In genomic region chr19:4121097-4121805, GRCm38 (mm10) we compare ENCODE assay signal across 8 mouse cellular contexts. TPM values are rescaled to one million over a fixed set of nuclear protein-coding genes. Genes with fewer than 3 reads are reported as not detected.
A peak's percentile ranks its signal among the peaks of the same experiment; 100 is the strongest.
DNase-seq lines count a peak whose midpoint lies in the region; ATAC-seq and TF ChIP-seq lines count a peak whose summit lies in the region.

No protein-coding gene starts in this region.

- peaks cover 54% of the 10 kb centered on the region for H3K4me1 ChIP-seq in E14TG2a.4 (replicated peaks; ENCODE audit: low read depth, low read length)
- H3K4me1 ChIP-seq in forebrain, embryonic 12.5 days, result peaks cover 14% of the 10 kb centered on the region
- H3K4me1 ChIP-seq in heart, postnatal 0 days (ENCODE audit: control insufficient read depth, insufficient read depth), result peaks cover 9% of the 10 kb centered on the region; the same call in 1 of the 2 replicates
- peaks cover 45% of the 10 kb centered on the region for H3K4me1 ChIP-seq in liver, embryonic 16.5 days (ENCODE audit: control insufficient read depth, low read depth, low read length)
- peaks cover 18% of the 10 kb centered on the region for H3K4me1 ChIP-seq in neural tube, embryonic 13.5 days (replicated peaks)
- peaks cover 6% of the 10 kb centered on the region for H3K4me1 ChIP-seq in testis, adult 2 months (ENCODE audit: control insufficient read depth, insufficient read depth, low read length)

- no peaks in the 10 kb centered on the region for H3K9me3 ChIP-seq in E14TG2a.4 (ENCODE audit: low read length)
- H3K9me3 ChIP-seq in forebrain, embryonic 12.5 days, result no peaks in the 10 kb centered on the region
- no peaks in the 10 kb centered on the region for H3K9me3 ChIP-seq in heart, postnatal 0 days (replicated peaks; ENCODE audit: control insufficient read depth, low read length)
- H3K9me3 ChIP-seq in liver, embryonic 16.5 days (replicated peaks; ENCODE audit: control insufficient read depth, low read length), result no peaks in the 10 kb centered on the region
- H3K9me3 ChIP-seq in neural tube, embryonic 13.5 days, result no peaks in the 10 kb centered on the region

- no peak for TF ChIP-seq EP300 in heart, postnatal 0 days (IDR thresholded peaks at IDR 0.05; ENCODE audit: low read depth)

- peak overlapping the region; percentile 55 for H3K4me2 ChIP-seq in forebrain, embryonic 12.5 days
- H3K4me2 ChIP-seq in heart, postnatal 0 days (ENCODE audit: low read depth, low read length), result peak overlapping the region; percentile 57
- H3K4me2 ChIP-seq in liver, embryonic 16.5 days (ENCODE audit: low read depth, low read length), result peak overlapping the region; percentile 77
- H3K4me2 ChIP-seq in neural tube, embryonic 13.5 days, result peak overlapping the region; percentile 53

- peak; percentile 62; the same call in 1 of the 2 replicates for TF ChIP-seq POLR2A in testis, adult 2 months (IDR thresholded peaks at IDR 0.05; ENCODE audit: control insufficient read depth, low read depth, low read length)

- H3K27ac ChIP-seq in forebrain, embryonic 12.5 days, result peak overlapping the region; percentile 82
- H3K27ac ChIP-seq in heart, postnatal 0 days (ENCODE audit: low read depth), result peak overlapping the region; percentile 63
- H3K27ac ChIP-seq in liver, embryonic 16.5 days (ENCODE audit: low read length), result peak overlapping the region; percentile 83
- peak overlapping the region; percentile 91 for H3K27ac ChIP-seq in neural tube, embryonic 13.5 days (replicated peaks)
- H3K27ac ChIP-seq in testis, adult 2 months (ENCODE audit: control insufficient read depth, insufficient read depth, low read depth, low read length), result peak overlapping the region; percentile 96

- ATAC-seq in forebrain, embryonic 12.5 days (ENCODE audit: low FRiP score), result peak; percentile 83
- ATAC-seq in heart, postnatal 0 days (ENCODE audit: insufficient read depth, low read depth), result peak; percentile 73
- ATAC-seq in liver, embryonic 16.5 days (ENCODE audit: low read depth), result peak; percentile 64
- peak; percentile 86 for ATAC-seq in neural tube, embryonic 13.5 days (ENCODE audit: low read depth)

- peak overlapping the region; percentile 78 for H3K4me3 ChIP-seq in E14TG2a.4 (replicated peaks; ENCODE audit: low read length)
- H3K4me3 ChIP-seq in forebrain, embryonic 12.5 days (replicated peaks), result peak overlapping the region; percentile 46
- peak overlapping the region; percentile 38 for H3K4me3 ChIP-seq in heart, postnatal 0 days (ENCODE audit: low read depth, low read length)
- H3K4me3 ChIP-seq in liver, embryonic 16.5 days (ENCODE audit: low read depth, low read length), result peak overlapping the region; percentile 63
- peak overlapping the region; percentile 52 for H3K4me3 ChIP-seq in neural tube, embryonic 13.5 days
- H3K4me3 ChIP-seq in testis, adult 2 months (ENCODE audit: control insufficient read depth, low read depth, low read length), result peak overlapping the region; percentile 96

- 3% methylated on average over 38 of the region's 38 CpGs for WGBS in forebrain, embryonic 12.5 days
- 3% methylated on average over 38 of the region's 38 CpGs for WGBS in heart, postnatal 0 days
- 2% methylated on average over 38 of the region's 38 CpGs for WGBS in liver, embryonic 16.5 days (ENCODE audit: insufficient replicate concordance)
- 3% methylated on average over 38 of the region's 38 CpGs for WGBS in neural tube, embryonic 13.5 days

- H3K9ac ChIP-seq in forebrain, embryonic 12.5 days, result peak overlapping the region; percentile 50; the same call in 1 of the 2 replicates
- H3K9ac ChIP-seq in heart, postnatal 0 days (replicated peaks; ENCODE audit: low read depth, low read length), result no peak overlapping the region; the same call in 1 of the 2 replicates
- peak overlapping the region; percentile 64 for H3K9ac ChIP-seq in liver, embryonic 16.5 days (ENCODE audit: low read depth, low read length)
- H3K9ac ChIP-seq in neural tube, embryonic 13.5 days, result peak overlapping the region; percentile 71

- no peaks in the 10 kb centered on the region for H3K27me3 ChIP-seq in E14TG2a.4 (ENCODE audit: insufficient read depth, low read length)
- H3K27me3 ChIP-seq in forebrain, embryonic 12.5 days, result 0 out of 2 replicates have a peak, but pooled peaks cover 7% of the 10 kb centered on the region
- no peaks in the 10 kb centered on the region for H3K27me3 ChIP-seq in heart, postnatal 0 days (ENCODE audit: control insufficient read depth, insufficient read depth, low read length)
- no peaks in the 10 kb centered on the region for H3K27me3 ChIP-seq in liver, embryonic 16.5 days (ENCODE audit: control insufficient read depth, insufficient read depth, low read depth, low read length)
- H3K27me3 ChIP-seq in neural tube, embryonic 13.5 days, result no peaks in the 10 kb centered on the region
- no peaks in the 10 kb centered on the region for H3K27me3 ChIP-seq in testis, adult 2 months (ENCODE audit: control insufficient read depth, insufficient read depth, low read length)

- DNase-seq in c-Kit-positive CD71-positive TER-119-positive erythroid progenitor cells, embryonic 14.5 days (ENCODE audit: low spot score), result peak; percentile 98
- peak; percentile 99 for DNase-seq in heart, postnatal 0 days (ENCODE audit: low spot score)
- peak; percentile 99 for DNase-seq in kidney, postnatal 4 days

- TF ChIP-seq CTCF in E14TG2a.4 (conservative IDR thresholded peaks at IDR 0.05; ENCODE audit: low read length), result no peak
- no peak for TF ChIP-seq CTCF in heart, postnatal 0 days (IDR thresholded peaks at IDR 0.05; ENCODE audit: low read depth)
- TF ChIP-seq CTCF in testis, adult 2 months (IDR thresholded peaks at IDR 0.05; ENCODE audit: control insufficient read depth, insufficient read depth, insufficient replicate concordance, low read depth, low read length), result no peak

- peaks cover 35% of the 10 kb centered on the region for H3K36me3 ChIP-seq in E14TG2a.4 (ENCODE audit: insufficient read depth, low read length)
- H3K36me3 ChIP-seq in forebrain, embryonic 12.5 days (replicated peaks), result peaks cover 18% of the 10 kb centered on the region
- H3K36me3 ChIP-seq in heart, postnatal 0 days (replicated peaks; ENCODE audit: control insufficient read depth, insufficient read depth, low read length), result peaks cover 15% of the 10 kb centered on the region
- no peaks in the 10 kb centered on the region for H3K36me3 ChIP-seq in liver, embryonic 16.5 days (ENCODE audit: control insufficient read depth, insufficient read depth)
- H3K36me3 ChIP-seq in neural tube, embryonic 13.5 days, result peaks cover 20% of the 10 kb centered on the region
- H3K36me3 ChIP-seq in testis, adult 2 months (ENCODE audit: control insufficient read depth, insufficient read depth, low read length), result no peaks in the 10 kb centered on the region

RNA-seq across cellular contexts. Expression of gene Aip, which starts 4.4 kb away (rescaled TPM):
- 56.4 and 60.7 TPM in 2 replicates for polyA plus RNA-seq in forebrain, embryonic 12.5 days (2016; fragmentation: Nextera tagmentation; extraction: Ambion mirVana)
- 21.4 and 23.8 TPM in 2 replicates for total RNA-seq in heart, postnatal 0 days (2014; rRNA removed; ENCODE audit: low replicate concordance)
- polyA plus RNA-seq in heart, postnatal 0 days (2015; fragmentation: Nextera tagmentation; extraction: Ambion mirVana), result 61.7 and 66.2 TPM in 2 replicates
- 32.4 and 32.6 TPM in 2 replicates for polyA plus RNA-seq in liver, embryonic 16.5 days (2015; fragmentation: Nextera tagmentation; extraction: Ambion mirVana)
- polyA plus RNA-seq in neural tube, embryonic 13.5 days (2015; fragmentation: Nextera tagmentation; extraction: Ambion mirVana), result 92.4 and 94.0 TPM in 2 replicates
- 21.0 and 23.5 TPM in 2 replicates for polyA plus RNA-seq in testis, adult 2 months (2012; rRNA removed)

RNA-seq across cellular contexts. Expression of gene Gpr152, which starts 18.3 kb away (rescaled TPM):
- polyA plus RNA-seq in forebrain, embryonic 12.5 days (2016; fragmentation: Nextera tagmentation; extraction: Ambion mirVana), result not detected in 2 replicates
- not detected in 2 replicates for total RNA-seq in heart, postnatal 0 days (2014; rRNA removed; ENCODE audit: low replicate concordance)
- 0.03 TPM in 2 replicates for polyA plus RNA-seq in heart, postnatal 0 days (2015; fragmentation: Nextera tagmentation; extraction: Ambion mirVana)
- polyA plus RNA-seq in liver, embryonic 16.5 days (2015; fragmentation: Nextera tagmentation; extraction: Ambion mirVana), result 0.02 TPM in 1 of 2 replicates, not detected in the other
- not detected in 2 replicates for polyA plus RNA-seq in neural tube, embryonic 13.5 days (2015; fragmentation: Nextera tagmentation; extraction: Ambion mirVana)
- 0.02 TPM in 1 of 2 replicates, not detected in the other for polyA plus RNA-seq in testis, adult 2 months (2012; rRNA removed)

RNA-seq across cellular contexts. Expression of gene Pitpnm1, which starts 21.5 kb away (rescaled TPM):
- polyA plus RNA-seq in forebrain, embryonic 12.5 days (2016; fragmentation: Nextera tagmentation; extraction: Ambion mirVana), result 21.5 and 22.9 TPM in 2 replicates
- total RNA-seq in heart, postnatal 0 days (2014; rRNA removed; ENCODE audit: low replicate concordance), result 26.2 and 47.3 TPM in 2 replicates
- polyA plus RNA-seq in heart, postnatal 0 days (2015; fragmentation: Nextera tagmentation; extraction: Ambion mirVana), result 17.9 and 21.9 TPM in 2 replicates
- 6.6 and 7.3 TPM in 2 replicates for polyA plus RNA-seq in liver, embryonic 16.5 days (2015; fragmentation: Nextera tagmentation; extraction: Ambion mirVana)
- 37.0 and 37.8 TPM in 2 replicates for polyA plus RNA-seq in neural tube, embryonic 13.5 days (2015; fragmentation: Nextera tagmentation; extraction: Ambion mirVana)
- polyA plus RNA-seq in testis, adult 2 months (2012; rRNA removed), result 31.9 and 42.8 TPM in 2 replicates

RNA-seq across cellular contexts. Expression of gene Cabp4, which starts 22.6 kb away (rescaled TPM):
- 0.09 TPM in 2 replicates for polyA plus RNA-seq in forebrain, embryonic 12.5 days (2016; fragmentation: Nextera tagmentation; extraction: Ambion mirVana)
- total RNA-seq in heart, postnatal 0 days (2014; rRNA removed; ENCODE audit: low replicate concordance), result not detected in 2 replicates
- polyA plus RNA-seq in heart, postnatal 0 days (2015; fragmentation: Nextera tagmentation; extraction: Ambion mirVana), result 0.07 and 0.11 TPM in 2 replicates
- polyA plus RNA-seq in liver, embryonic 16.5 days (2015; fragmentation: Nextera tagmentation; extraction: Ambion mirVana), result 0.18 and 0.20 TPM in 2 replicates
- 0.14 TPM in 2 replicates for polyA plus RNA-seq in neural tube, embryonic 13.5 days (2015; fragmentation: Nextera tagmentation; extraction: Ambion mirVana)
- 0.16 and 0.29 TPM in 2 replicates for polyA plus RNA-seq in testis, adult 2 months (2012; rRNA removed)

RNA-seq across cellular contexts. Expression of gene Cdk2ap2, which starts 24.3 kb away (rescaled TPM):
- 70.4 and 73.9 TPM in 2 replicates for polyA plus RNA-seq in forebrain, embryonic 12.5 days (2016; fragmentation: Nextera tagmentation; extraction: Ambion mirVana)
- total RNA-seq in heart, postnatal 0 days (2014; rRNA removed; ENCODE audit: low replicate concordance), result 63.2 and 67.3 TPM in 2 replicates
- polyA plus RNA-seq in heart, postnatal 0 days (2015; fragmentation: Nextera tagmentation; extraction: Ambion mirVana), result 46.8 and 59.6 TPM in 2 replicates
- polyA plus RNA-seq in liver, embryonic 16.5 days (2015; fragmentation: Nextera tagmentation; extraction: Ambion mirVana), result 112 and 117 TPM in 2 replicates
- polyA plus RNA-seq in neural tube, embryonic 13.5 days (2015; fragmentation: Nextera tagmentation; extraction: Ambion mirVana), result 82.6 and 86.4 TPM in 2 replicates
- polyA plus RNA-seq in testis, adult 2 months (2012; rRNA removed), result 31.5 and 31.7 TPM in 2 replicates

Comparison
In these comparisons a context has a peak if more than half of its experiments do, and no peak if none do; other contexts are left out.
1. Peak in every context shown above with its lines: DNase-seq, ATAC-seq, H3K4me3 ChIP-seq and H3K27ac ChIP-seq.
2. H3K4me3 ChIP-seq: peak in every context shown above with its lines; median percentile 96 in testis, adult 2 months; 78 in E14TG2a.4; 63 in liver, embryonic 16.5 days; 52 in neural tube, embryonic 13.5 days; 46 in forebrain, embryonic 12.5 days; 38 in heart, postnatal 0 days.